Mouse (Mus musculus) stomach, embryonic 16.5 days (tissue): ENCODE results near the gene Nfe2l2. TPM values are rescaled to one million over a fixed set of nuclear protein-coding genes. Genes with fewer than 3 reads are reported as not detected.
"Not testable (repeated sequence)": the region's sequence is repeated elsewhere in the genome, so short reads cannot be mapped to it uniquely, and the experiment has no call there.

Experiments
- ATAC-seq: fragments of 200-750 bp; cut with Nextera tagmentation; 2 replicates; pipeline ENCODE4 v1.8.0; 2017; ENCODE audit warnings: moderate number of reproducible peaks, moderate TSS enrichment; ENCODE audit not compliant: insufficient read depth, low FRiP score
- H3K27ac ChIP-seq: fragments of 300-500 bp; sonication (generic); 2 replicates; pipeline ENCODE4 v1.5.1; 2014; ENCODE audit warnings: low read length
- H3K27me3 ChIP-seq: fragments of 300-500 bp; sonication (generic); 2 replicates; pipeline ENCODE4 v1.6.1; 2014; ENCODE audit warnings: low read length, control low read depth, mixed read lengths; ENCODE audit not compliant: control insufficient read depth, insufficient read depth
- H3K36me3 ChIP-seq: fragments of 300-500 bp; sonication (generic); 2 replicates; pipeline ENCODE4 v1.6.1; 2014; ENCODE audit warnings: low read length; ENCODE audit not compliant: control insufficient read depth, insufficient read depth
- H3K4me1 ChIP-seq: fragments of 300-500 bp; sonication (generic); 2 replicates; pipeline ENCODE4 v1.6.1; 2014; ENCODE audit warnings: low read length, control low read depth, mixed read lengths; ENCODE audit not compliant: control insufficient read depth, insufficient read depth
- H3K4me2 ChIP-seq: fragments of 300-500 bp; sonication (generic); 2 replicates; pipeline ENCODE4 v1.6.1; 2014; ENCODE audit warnings: low read depth, low read length, mixed read lengths
- H3K4me3 ChIP-seq: fragments of 300-500 bp; sonication (generic); replicated peaks from 2 replicates; pipeline ENCODE4 v1.5.1; 2014; ENCODE audit warnings: mild to moderate bottlenecking, low read length
- H3K9ac ChIP-seq: fragments of 300-500 bp; sonication (generic); 2 replicates; pipeline ENCODE4 v1.6.1; 2014; ENCODE audit warnings: low read length
- H3K9me3 ChIP-seq: fragments of 300-500 bp; sonication (generic); replicated peaks from 2 replicates; pipeline ENCODE4 v1.6.1; 2016; ENCODE audit warnings: low read length, control low read depth; ENCODE audit not compliant: control insufficient read depth
- WGBS: fragments of 180-500 bp; shearing (Covaris S2); extraction: QIAGEN DNeasy Blood & Tissue Kit; methylation state at CpG from one replicate; pipeline ENCODE4 v1.1.7; 2014; 5-methylcytosine and 5-hydroxymethylcytosine counted together
- polyA plus RNA-seq: library from polyadenylated mRNA; unstranded; fragments of >200 nt; fragmentation: Nextera tagmentation; extraction: Ambion mirVana; gene quantifications from 2 replicates; pipeline ENCODE4 v1.2.1, GENCODE M21; 2015

Gene Nfe2l2
- polyA plus RNA-seq, 1 experiment from 2014 or later = 128 TPM

DNA sequence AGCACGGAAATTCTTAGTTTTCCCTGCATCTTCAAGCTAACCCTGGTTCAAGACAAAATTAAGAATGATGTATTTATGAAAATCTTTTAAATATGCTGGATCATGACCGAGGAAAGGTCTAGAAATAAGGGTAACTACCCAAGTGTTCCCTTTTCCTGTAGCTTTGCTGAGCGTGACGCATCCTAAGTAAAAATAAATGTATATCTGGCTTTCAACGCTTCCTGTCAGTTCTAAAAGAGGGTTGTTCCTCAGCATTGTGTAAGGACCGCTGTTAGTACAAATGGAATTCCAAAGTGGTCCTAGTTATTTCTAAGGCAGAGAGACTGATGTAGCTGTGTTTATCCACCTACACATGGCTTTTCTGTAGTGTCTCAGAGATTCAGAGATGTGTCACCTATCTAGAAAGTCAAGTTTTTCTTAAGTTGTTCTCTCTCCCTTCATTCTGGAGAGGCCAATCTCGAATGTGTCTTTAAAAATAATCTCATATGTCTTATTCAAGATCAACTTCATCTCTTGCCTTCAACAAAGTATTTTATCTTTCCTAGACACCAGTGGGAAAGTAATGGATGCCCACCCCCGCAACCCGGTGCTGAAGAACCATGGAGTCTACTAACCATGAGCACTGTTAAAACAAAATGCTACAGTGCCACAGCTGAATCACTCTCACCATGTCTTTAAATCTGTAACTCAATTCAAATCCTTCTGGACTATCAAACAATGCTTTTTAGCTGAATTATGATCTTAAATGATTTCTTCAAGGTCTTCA lies 2.4 kb downstream of the Nfe2l2 start:
- 42% methylated on average over 9 of the region's 9 CpGs for WGBS
- no peak for ATAC-seq
- H3K27me3 ChIP-seq = no peaks in the 10 kb centered on the region
- H3K4me1 ChIP-seq = peaks cover 45% of the 10 kb centered on the region
- peak overlapping the region; percentile 86 for H3K4me2 ChIP-seq
- peak overlapping the region; percentile 95 for H3K4me3 ChIP-seq
- H3K27ac ChIP-seq = peak overlapping the region; percentile 38
- no peaks in the 10 kb centered on the region for H3K9me3 ChIP-seq
- no peaks in the 10 kb centered on the region for H3K36me3 ChIP-seq
- peak overlapping the region; percentile 99 for H3K9ac ChIP-seq

- peak overlapping the region; percentile 62 for H3K9ac ChIP-seq
- peaks cover 44% of the 10 kb centered on the region for H3K4me1 ChIP-seq
- H3K4me2 ChIP-seq = peak overlapping the region; percentile 86
- no peak for ATAC-seq
- no peaks in the 10 kb centered on the region for H3K36me3 ChIP-seq
- peak overlapping the region; percentile 95 for H3K4me3 ChIP-seq
- peak overlapping the region; percentile 54; the same call in 1 of the 2 replicates for H3K27ac ChIP-seq
- H3K9me3 ChIP-seq = no peaks in the 10 kb centered on the region
- no peaks in the 10 kb centered on the region for H3K27me3 ChIP-seq
- 56% methylated on average over 3 of the region's 3 CpGs for WGBS
Measured at GRCm38 (mm10) chr2:75701207-75701606, 3.2 kb downstream of the Nfe2l2 start.

- H3K4me2 ChIP-seq = peak overlapping the region; percentile 86
- peaks cover 50% of the 10 kb centered on the region for H3K4me1 ChIP-seq
- 0 out of 2 replicates have a peak overlapping the region, but pooled peaks have one; percentile 40 for H3K9ac ChIP-seq
- no peaks in the 10 kb centered on the region for H3K9me3 ChIP-seq
- 82% methylated on average over 3 of the region's 3 CpGs for WGBS
- H3K4me3 ChIP-seq = peak overlapping the region; percentile 95
- H3K36me3 ChIP-seq = no peaks in the 10 kb centered on the region
- ATAC-seq = no peak
- H3K27ac ChIP-seq = no peak overlapping the region
- no peaks in the 10 kb centered on the region for H3K27me3 ChIP-seq
Measured at GRCm38 (mm10) chr2:75700543-75700942, 3.9 kb downstream of the Nfe2l2 start.

- no peak overlapping the region for H3K9ac ChIP-seq
- H3K4me1 ChIP-seq = peaks cover 51% of the 10 kb centered on the region
- H3K27ac ChIP-seq = peak overlapping the region; percentile 7; the same call in 1 of the 2 replicates
Measured at GRCm38 (mm10) chr2:75698874-75699273, 5.6 kb downstream of the Nfe2l2 start.

DNA sequence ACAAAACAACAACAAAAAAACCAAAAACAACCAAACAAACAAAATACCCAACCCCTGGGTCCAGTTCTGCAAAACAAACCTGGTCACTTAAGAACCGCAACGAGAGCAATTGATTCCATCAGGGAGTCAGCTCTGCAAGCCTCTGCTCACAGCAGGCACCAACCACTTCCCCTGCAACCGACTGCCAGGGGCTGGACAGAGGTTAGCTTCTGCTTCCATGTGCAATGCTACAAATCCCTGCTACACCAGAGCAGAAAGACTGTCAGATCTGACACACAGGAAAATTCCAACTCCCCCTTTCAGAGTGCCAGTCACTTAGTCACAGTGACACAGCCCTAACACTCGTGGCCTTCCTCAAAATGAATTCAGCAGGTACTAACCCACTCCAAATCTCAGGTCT lies 6.4 kb downstream of the Nfe2l2 start:
- H3K27me3 ChIP-seq = no peaks in the 10 kb centered on the region
- H3K9ac ChIP-seq = peak overlapping the region; percentile 46; the same call in 1 of the 2 replicates
- no peak for ATAC-seq
- H3K27ac ChIP-seq = peak overlapping the region; percentile 39; the same call in 1 of the 2 replicates
- H3K4me3 ChIP-seq = no peak overlapping the region
- peak overlapping the region; percentile 20 for H3K4me2 ChIP-seq
- H3K4me1 ChIP-seq = peaks cover 60% of the 10 kb centered on the region
- H3K9me3 ChIP-seq = no peaks in the 10 kb centered on the region
- H3K36me3 ChIP-seq = no peaks in the 10 kb centered on the region
- 56% methylated on average over 4 of the region's 4 CpGs for whole genome bisulfite sequencing

More at GRCm38 (mm10) chr2:75698874-75699273, 5.6 kb downstream of the Nfe2l2 start:
- H3K27me3 ChIP-seq = no peaks in the 10 kb centered on the region
- no peak for ATAC-seq
- H3K36me3 ChIP-seq = no peaks in the 10 kb centered on the region
- H3K4me2 ChIP-seq = peak overlapping the region; percentile 2; the same call in 1 of the 2 replicates
- WGBS = 80% methylated on average over 3 of the region's 3 CpGs
- no peak overlapping the region for H3K4me3 ChIP-seq
- no peaks in the 10 kb centered on the region for H3K9me3 ChIP-seq

DNA sequence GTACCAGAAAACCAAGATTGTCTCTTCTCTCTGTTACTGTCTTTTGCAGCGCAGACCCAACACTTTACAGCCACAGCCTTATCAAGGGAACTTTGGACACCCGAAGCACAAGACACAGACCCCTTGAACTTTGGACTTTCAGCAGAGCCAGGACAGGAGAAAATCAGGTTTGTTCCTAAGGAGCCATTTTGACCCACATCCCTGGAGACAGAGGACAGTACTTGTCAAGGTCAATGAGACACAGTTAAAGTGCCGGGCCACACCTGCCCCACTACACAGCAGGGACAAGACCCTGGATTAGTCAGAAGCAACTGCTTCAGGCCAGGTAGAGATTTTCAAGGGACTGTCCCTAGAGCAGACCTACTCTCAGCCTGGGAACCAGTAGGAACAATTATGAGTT lies 7.2 kb downstream of the Nfe2l2 start:
- WGBS = 58% methylated on average over 3 of the region's 3 CpGs
- Histone ChIP-seq H3K4me2 (peak overlapping the region; percentile 20; the same call in 1 of the 2 replicates), H3K36me3 (no peaks in the 10 kb centered on the region), H3K9ac (no peak overlapping the region), H3K9me3 (no peaks in the 10 kb centered on the region), H3K27me3 (no peaks in the 10 kb centered on the region), H3K4me1 (peaks cover 61% of the 10 kb centered on the region), H3K27ac (peak overlapping the region; percentile 30; the same call in 1 of the 2 replicates), H3K4me3 (no peak overlapping the region)
- ATAC-seq = peak; percentile 34

DNA sequence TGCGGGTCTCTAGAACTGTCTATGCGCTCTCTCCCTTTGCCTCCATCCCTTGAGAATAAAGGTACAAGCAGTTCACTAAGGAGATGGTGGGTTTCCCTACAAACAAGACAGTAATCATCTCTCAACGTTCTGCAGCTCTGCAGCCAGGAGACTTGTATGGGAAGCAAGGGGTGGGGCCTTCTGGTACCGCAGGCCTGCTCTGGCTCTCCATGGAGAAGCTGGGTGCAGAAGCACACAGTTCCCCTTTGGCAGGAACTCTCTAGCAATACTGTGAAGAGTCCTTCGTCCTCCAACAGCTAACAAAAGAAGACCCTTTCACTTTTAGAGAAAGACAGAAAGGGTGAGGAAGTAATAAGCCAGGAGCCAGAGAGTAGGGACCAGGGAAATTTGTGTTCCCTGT lies 8.1 kb downstream of the Nfe2l2 start:
- Histone ChIP-seq H3K4me2 (peak overlapping the region; percentile 3; the same call in 1 of the 2 replicates), H3K36me3 (no peaks in the 10 kb centered on the region), H3K4me1 (peaks cover 55% of the 10 kb centered on the region), H3K9me3 (no peaks in the 10 kb centered on the region), H3K27me3 (no peaks in the 10 kb centered on the region), H3K4me3 (no peak overlapping the region), H3K27ac (peak overlapping the region; percentile 44), H3K9ac (peak overlapping the region; percentile 36; the same call in 1 of the 2 replicates)
- no peak for ATAC-seq
- 50% methylated on average over 5 of the region's 5 CpGs for WGBS

DNA sequence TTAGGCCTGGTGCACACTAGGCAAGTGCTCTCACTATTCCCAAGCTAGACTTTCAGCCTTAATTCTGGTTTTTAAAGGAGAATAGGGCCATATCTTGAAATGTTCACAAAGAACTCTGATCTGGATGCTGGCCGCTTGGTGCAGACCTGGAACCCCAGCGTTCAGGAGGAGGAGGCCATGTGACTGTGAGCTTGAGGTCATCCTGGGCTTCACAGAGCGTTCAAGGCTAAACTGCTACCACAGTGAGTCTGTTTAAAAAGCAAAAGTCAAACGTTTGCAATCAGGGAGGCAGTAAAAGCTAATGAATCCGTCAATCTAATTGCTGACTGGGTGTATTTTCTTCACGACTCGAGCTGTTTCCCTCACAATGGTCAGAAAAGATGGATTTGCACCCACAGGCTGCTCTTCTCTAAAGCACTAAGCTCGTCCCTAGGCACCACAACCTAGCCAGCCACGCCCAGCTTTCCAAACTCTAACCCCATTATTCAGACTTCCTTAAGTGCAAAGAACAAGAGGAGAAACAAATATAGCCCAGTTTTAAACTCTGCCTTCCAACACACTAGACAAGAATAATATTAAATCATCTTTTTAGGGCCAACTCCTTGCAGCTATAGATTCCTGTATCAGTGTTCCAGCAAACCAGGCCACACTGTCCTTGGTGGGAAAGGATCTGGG lies 8.6 kb downstream of the Nfe2l2 start:
- H3K27ac ChIP-seq = peak overlapping the region; percentile 44; the same call in 1 of the 2 replicates
- H3K4me3 ChIP-seq = no peak overlapping the region
- no peaks in the 10 kb centered on the region for H3K36me3 ChIP-seq
- H3K27me3 ChIP-seq = no peaks in the 10 kb centered on the region
- H3K4me1 ChIP-seq = peaks cover 50% of the 10 kb centered on the region
- peak overlapping the region; percentile 36; the same call in 1 of the 2 replicates for H3K9ac ChIP-seq
- H3K9me3 ChIP-seq = no peaks in the 10 kb centered on the region
- peak overlapping the region; percentile 3; the same call in 1 of the 2 replicates for H3K4me2 ChIP-seq
- no peak for ATAC-seq
- 39% methylated on average over 9 of the region's 9 CpGs for WGBS

DNA sequence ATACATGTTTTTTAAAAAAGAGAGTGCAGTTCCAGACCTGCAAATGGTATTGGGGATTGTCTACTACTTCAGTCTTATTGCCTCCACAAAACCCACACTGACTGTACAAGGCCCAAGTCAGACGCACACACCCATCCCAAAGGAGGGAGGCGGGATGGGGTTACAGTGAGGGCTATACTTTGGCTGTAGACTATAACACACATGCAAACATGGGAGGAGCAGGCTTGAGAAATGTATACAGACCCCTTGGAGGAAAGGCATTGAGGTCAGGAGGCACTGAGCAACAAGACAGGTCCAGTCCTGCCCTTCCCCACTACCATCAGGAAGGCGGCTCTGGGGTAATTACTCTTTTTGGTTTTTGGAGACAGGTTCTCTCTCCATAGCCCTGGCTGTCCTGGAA lies 9.5 kb downstream of the Nfe2l2 start:
- not testable (repeated sequence) for H3K27ac ChIP-seq, H3K9me3 ChIP-seq, H3K4me2 ChIP-seq, H3K4me3 ChIP-seq, H3K36me3 ChIP-seq, H3K27me3 ChIP-seq, H3K9ac ChIP-seq
- peaks cover 46% of the 10 kb centered on the region for H3K4me1 ChIP-seq
- ATAC-seq = peak; percentile 53; the same call in 1 of the 2 replicates
- WGBS = 60% methylated on average over 3 of the region's 3 CpGs
